Mouse (Mus musculus) T-cell, adult 2 months (primary cell): ENCODE measurements around the gene Jund.

Experiments
- DNase-seq: peaks from one replicate; pipeline ENCODE4 v3.0.0; 2022; ENCODE audit warnings: low spot score

Jund gene

GRCm38 (mm10) chr8:70674716-70675115 lies 24.0 kb upstream of the Jund start:
- no peak for DNase-seq

- peak; percentile 75 for DNase-seq
These were observed 23.4 kb upstream of the Jund start for GRCm38 (mm10) chr8:70675336-70675735.

- DNase-seq, result no peak
These were observed 21.2 kb upstream of the Jund start for GRCm38 (mm10) chr8:70677451-70678080.

- no peak for DNase-seq
These were observed 20.1 kb upstream of the Jund start for GRCm38 (mm10) chr8:70678679-70679078.

- DNase-seq, result no peak
These were observed 19.3 kb upstream of the Jund start for GRCm38 (mm10) chr8:70679404-70679803.

- DNase-seq, result no peak
These were observed 18.7 kb upstream of the Jund start for GRCm38 (mm10) chr8:70680039-70680438.

- DNase-seq, result no peak
These were observed 17.3 kb upstream of the Jund start for GRCm38 (mm10) chr8:70681410-70681809.

- DNase-seq, result no peak
These were observed 16.6 kb upstream of the Jund start for GRCm38 (mm10) chr8:70682193-70682592.

GRCm38 (mm10) chr8:70682692-70683091 lies 16.1 kb upstream of the Jund start:
- no peak for DNase-seq

GRCm38 (mm10) chr8:70684291-70684690 lies 14.5 kb upstream of the Jund start:
- peak; percentile 61 for DNase-seq

- DNase-seq, result no peak
These were observed 11.2 kb upstream of the Jund start for GRCm38 (mm10) chr8:70687576-70687975.

GRCm38 (mm10) chr8:70688136-70688535 lies 10.6 kb upstream of the Jund start:
- DNase-seq, result no peak

- DNase-seq, result no peak
These were observed 8.8 kb upstream of the Jund start for GRCm38 (mm10) chr8:70689892-70690390.

GRCm38 (mm10) chr8:70691230-70691629 lies 7.5 kb upstream of the Jund start:
- DNase-seq, result no peak

- DNase-seq, result no peak
These were observed 7.0 kb upstream of the Jund start for GRCm38 (mm10) chr8:70691727-70692231.

- DNase-seq, result no peak
These were observed 5.1 kb upstream of the Jund start for GRCm38 (mm10) chr8:70693636-70694035.

GRCm38 (mm10) chr8:70695318-70696018 lies 3.3 kb upstream of the Jund start:
- peak; percentile 70 for DNase-seq

- DNase-seq, result peak; percentile 68
These were observed 2.5 kb upstream of the Jund start for GRCm38 (mm10) chr8:70696019-70696885.

GRCm38 (mm10) chr8:70696946-70697345 lies 1.8 kb upstream of the Jund start:
- no peak for DNase-seq

GRCm38 (mm10) chr8:70697366-70698250 lies 1.1 kb upstream of the Jund start:
- no peak for DNase-seq

- no peak for DNase-seq
These were observed 526 bp downstream of the Jund start for GRCm38 (mm10) chr8:70699116-70699833.
